Mouse (Mus musculus) cerebellum, adult 2 months (tissue): ENCODE measurements at regions not wholly inside any gene's neighbourhood (a gene's known extent, or its start where the extent isn't known, plus 50 kb on each side); places are given as distances from the start of the nearest gene placed in this dataset.
"Not testable (repeated sequence)": the region's sequence is repeated elsewhere in the genome, so short reads cannot be mapped to it uniquely, and the experiment has no call there.

Experiments
- CTCF ChIP-seq: fragments of 200-500 bp; IDR thresholded peaks from 2 replicates; pipeline ENCODE4 v1.5.1; 2011; ENCODE audit warnings: low read depth, mild to moderate bottlenecking, control low read depth, low read length, moderate library complexity, borderline replicate concordance; ENCODE audit not compliant: insufficient read depth
- POLR2A ChIP-seq: fragments of 200-500 bp; IDR thresholded peaks from 2 replicates; pipeline ENCODE4 v1.6.1; 2011; ENCODE audit warnings: low read length, control low read depth, borderline replicate concordance; ENCODE audit not compliant: insufficient read depth

GRCm38 (mm10) chr2:181930538-181930937 is 60.4 kb upstream of the Gm14496 start:
- not testable (repeated sequence) for TF ChIP-seq CTCF, POLR2A
